Mouse (Mus musculus) left cerebral cortex, postnatal 25 days (tissue): ENCODE results near the gene Dnlz. TPM values are rescaled to one million over a fixed set of nuclear protein-coding genes. Genes with fewer than 3 reads are reported as not detected.
"Not testable (repeated sequence)": the region's sequence is repeated elsewhere in the genome, so short reads cannot be mapped to it uniquely, and the experiment has no call there.

Source experiments
- DNase-seq, 2 experiments: peaks; one replicate each; pipeline ENCODE4 v3.0.0; 2022; ENCODE audit warnings: low spot score in 2 of 2, mixed read lengths in 1 of 2
- intact Hi-C: fragments of 180-260 bp; cut with DNase I; formaldehyde crosslinking; loops from one replicate; pipeline ENCODE4 v1.15.1; 2025
- total RNA-seq, 2 experiments: library from RNA; stranded (reverse); gene quantifications; 2 replicates each; pipeline ENCODE4 v1.2.3; 2021

The Dnlz gene
- total RNA-seq = 10 to 100 TPM; 28.0 to 28.4 TPM

- peak; percentile 93 to 96 for DNase-seq
- intact Hi-C loops = loop anchor here (1.0 to 2.0 kb wide), 2 partner anchors 26 to 51 kb away; no protein-coding TSS in a partner anchor
Observed at GRCm38 (mm10) chr2:26351358-26352290, at the start of gene Dnlz. Gene Dnlz (minus strand): TSS chr2:26352110.

DNA sequence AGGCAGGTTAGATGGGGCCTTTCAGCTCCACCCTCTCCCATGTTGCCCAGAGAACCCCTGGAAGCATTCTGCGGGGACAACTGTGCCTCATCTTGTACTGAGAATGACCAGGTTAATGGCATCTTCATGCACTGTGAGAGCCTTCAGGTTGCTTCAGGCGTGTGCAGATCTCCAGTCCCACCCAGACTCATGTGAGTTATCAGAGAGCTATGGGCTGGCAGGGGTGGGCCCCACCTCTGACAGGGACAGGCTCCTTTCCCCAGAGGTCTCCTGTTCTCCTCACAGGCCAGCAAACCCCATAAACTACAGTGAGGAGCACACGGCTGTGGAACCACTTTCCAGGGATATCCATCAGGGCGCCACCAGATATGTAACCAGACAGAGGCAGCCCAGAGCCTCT lies 49.1 kb upstream of the Dnlz start:
- intact Hi-C loops = no loop called here
- DNase-seq = no peak

GRCm38 (mm10) chr2:26400296-26400695 lies 48.4 kb upstream of the Dnlz start:
- no peak for DNase-seq

GRCm38 (mm10) chr2:26399647-26400046 lies 47.7 kb upstream of the Dnlz start:
- intact Hi-C loops = no loop called here
- DNase-seq = no peak

More at GRCm38 (mm10) chr2:26400296-26400695, 48.4 kb upstream of the Dnlz start:
- intact Hi-C loops = no loop called here

DNA sequence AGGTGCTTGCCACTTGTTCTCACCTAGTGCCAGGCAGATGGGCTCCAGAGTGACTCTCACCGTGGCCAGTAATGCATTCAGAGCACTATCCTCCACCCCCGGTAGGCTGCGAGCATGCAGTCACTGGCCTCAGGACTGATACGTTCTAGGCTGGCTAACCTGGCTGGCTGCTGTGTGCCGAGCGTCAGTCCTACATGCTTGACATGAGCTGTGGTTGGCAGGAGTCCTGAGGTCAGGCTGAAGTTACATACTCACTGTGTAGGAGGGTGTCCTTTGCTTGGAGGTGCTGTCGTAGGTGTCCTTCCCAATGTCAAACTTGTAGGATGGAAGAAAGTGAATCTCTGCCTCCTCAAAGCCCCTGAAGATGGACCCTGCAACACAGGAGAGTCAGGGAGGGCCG lies 47.1 kb upstream of the Dnlz start:
- intact Hi-C loops = no loop called here

GRCm38 (mm10) chr2:26391617-26392016 lies 39.7 kb upstream of the Dnlz start:
- DNase-seq = no peak
- intact Hi-C loops = no loop called here

More for the DNA sequence above, 47.1 kb upstream of the Dnlz start:
- DNase-seq = no peak

DNA sequence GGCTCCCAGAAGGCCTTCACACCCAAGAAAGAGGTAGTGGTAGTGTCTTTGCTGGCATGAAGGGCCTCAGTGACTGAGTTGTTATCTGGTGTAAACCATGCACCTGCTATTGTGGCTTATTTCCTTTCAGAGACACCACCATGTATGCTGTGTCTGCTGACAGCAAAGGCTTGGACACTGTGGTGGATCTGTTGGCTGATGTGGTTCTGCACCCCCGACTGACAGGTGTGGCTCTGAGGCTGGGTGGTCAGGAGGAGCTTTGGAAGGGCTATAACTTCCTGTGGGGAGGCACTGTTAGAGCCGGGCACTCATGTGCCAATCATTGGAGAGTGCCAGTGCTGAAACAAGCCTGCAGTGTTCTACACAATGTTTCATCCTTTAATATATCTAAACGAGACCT lies 39.0 kb upstream of the Dnlz start:
- intact Hi-C loops = no loop called here
- no peak for DNase-seq

DNA sequence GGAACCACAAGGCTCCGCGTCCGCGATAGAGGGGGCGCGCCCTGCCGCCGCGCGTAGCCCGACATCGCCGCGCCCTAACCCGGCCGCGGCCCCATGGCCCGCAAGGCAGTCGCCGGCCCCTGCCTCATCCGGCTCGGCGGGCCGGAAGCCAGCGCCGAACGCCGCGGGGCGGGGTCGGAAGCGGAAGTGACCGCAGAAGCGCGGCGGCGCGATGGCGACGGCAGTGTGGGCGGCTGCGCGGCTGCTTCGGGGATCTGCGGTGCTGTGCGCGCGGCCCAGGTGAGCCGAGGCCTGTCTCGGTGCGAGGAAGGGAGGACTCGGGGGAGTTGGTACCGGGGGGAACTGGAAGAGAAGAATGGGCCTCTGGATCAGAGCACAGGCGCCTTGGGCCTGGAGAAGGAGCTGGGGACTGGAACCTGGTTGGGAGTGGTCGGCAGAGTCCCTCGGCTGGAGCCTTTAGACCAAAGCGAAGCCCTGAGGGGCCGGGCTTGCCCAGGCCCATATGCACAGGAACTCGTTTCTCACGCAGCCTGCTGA lies 37.3 kb upstream of the Dnlz start, which contains the start of the genes Entr1 and Pmpca:
TSS of gene Entr1 (minus strand) at position 163 of the 537 bp plus-strand sequence.
TSS of gene Pmpca (plus strand) at position 186 of the 537 bp plus-strand sequence.
- DNase-seq = peak; percentile 85 to 88
- intact Hi-C loops = no loop called here

GRCm38 (mm10) chr2:26388682-26389153 lies 36.8 kb upstream of the Dnlz start:
- peak in 1 of 2 experiments; percentile 15 for DNase-seq
- intact Hi-C loops = no loop called here

GRCm38 (mm10) chr2:26387713-26388112 lies 35.8 kb upstream of the Dnlz start:
- intact Hi-C loops = no loop called here
- DNase-seq = no peak

- intact Hi-C loops, DNase-seq: not testable (repeated sequence)
Observed at GRCm38 (mm10) chr2:26380871-26381270, 29.0 kb upstream of the Dnlz start.

GRCm38 (mm10) chr2:26380131-26380771 lies 28.3 kb upstream of the Dnlz start, which contains the start of gene Snapc4:
Gene Snapc4 (minus strand): TSS chr2:26380653.
- intact Hi-C loops = no loop called here
- DNase-seq = peak; percentile 80 to 90

GRCm38 (mm10) chr2:26372396-26372795 lies 20.5 kb upstream of the Dnlz start:
- intact Hi-C loops = no loop called here

DNA sequence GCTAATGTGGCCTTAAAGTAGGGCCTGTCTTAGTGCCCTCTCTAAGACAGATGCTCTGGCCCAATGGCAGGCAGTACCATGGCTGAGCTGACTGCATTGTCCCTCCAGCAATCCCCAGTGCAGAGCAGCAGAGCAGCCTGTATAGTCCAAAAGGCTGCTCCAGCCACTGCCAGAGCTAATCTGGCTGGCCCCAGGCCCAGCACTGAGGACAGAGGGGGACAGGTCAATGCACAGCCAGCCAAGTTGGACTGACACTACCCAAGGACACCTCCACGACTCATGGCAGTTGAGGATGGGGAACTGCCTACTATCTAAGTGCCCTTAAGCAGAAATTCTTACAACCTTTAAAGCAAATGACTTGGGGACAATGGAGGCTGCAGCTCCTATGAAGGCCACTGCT lies 16.7 kb upstream of the Dnlz start:
- intact Hi-C loops = no loop called here
- DNase-seq = no peak

More at GRCm38 (mm10) chr2:26372396-26372795, 20.5 kb upstream of the Dnlz start:
- no peak for DNase-seq

DNA sequence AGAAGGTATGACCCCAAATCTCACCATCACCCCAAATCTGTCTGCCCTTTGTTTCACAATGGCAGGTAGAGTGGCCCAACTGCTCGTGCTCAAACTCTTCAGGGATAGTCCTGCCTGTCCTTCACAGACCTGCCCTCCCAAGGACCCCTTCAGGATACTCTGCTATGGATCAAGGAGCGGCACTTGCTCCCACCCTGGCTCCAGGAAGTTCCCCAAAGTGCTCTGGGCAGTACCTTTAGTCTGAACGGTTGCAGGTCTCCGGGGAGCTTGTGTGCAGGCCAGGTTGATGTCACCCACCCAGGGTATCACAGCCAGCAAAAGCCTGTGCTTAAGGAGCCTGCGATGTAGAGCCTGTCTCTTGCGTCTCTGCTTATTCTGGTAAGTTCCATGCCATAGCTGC lies 16.0 kb upstream of the Dnlz start:
- DNase-seq = no peak
- intact Hi-C loops = no loop called here

DNA sequence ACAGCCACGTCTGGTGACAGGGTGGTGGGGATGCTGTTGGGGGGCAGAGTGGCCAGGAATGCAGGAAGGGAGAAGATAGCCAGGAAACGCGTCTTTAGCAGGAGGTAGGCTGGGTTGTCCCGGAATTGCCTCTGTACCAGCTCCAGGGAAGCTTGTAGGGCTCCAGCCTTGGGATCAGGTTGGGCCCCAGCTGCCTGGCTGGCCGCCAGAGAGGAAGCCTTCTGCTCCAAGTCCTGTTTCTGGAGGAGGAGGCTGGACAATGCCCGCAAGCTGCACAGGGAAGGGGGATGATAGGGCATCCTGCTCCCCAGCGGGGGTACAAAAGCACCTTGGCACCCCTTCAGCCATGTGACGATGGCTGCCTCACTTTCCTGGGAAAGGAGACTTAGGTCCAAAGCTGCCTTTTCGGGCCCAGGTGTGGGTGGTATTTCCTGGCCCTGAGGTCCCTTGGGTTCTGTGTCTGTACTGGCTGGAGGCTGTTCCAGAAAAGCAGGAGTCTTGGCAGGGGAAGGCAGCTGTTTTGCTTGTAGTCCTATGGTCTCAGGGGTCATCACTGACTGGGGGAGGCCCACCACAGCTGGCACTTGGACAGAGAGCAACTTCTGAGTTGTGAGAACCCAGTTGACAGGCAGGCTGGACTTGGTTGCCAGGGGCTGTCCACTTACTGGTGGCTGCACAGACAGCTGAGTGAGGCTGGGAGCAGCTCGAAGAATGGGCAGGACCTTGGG lies 13.0 kb upstream of the Dnlz start:
- DNase-seq = peak in 1 of 2 experiments; percentile 31
- intact Hi-C loops = no loop called here

- DNase-seq = no peak
- intact Hi-C loops = no loop called here
Observed at GRCm38 (mm10) chr2:26363481-26363880, 11.6 kb upstream of the Dnlz start.

DNA sequence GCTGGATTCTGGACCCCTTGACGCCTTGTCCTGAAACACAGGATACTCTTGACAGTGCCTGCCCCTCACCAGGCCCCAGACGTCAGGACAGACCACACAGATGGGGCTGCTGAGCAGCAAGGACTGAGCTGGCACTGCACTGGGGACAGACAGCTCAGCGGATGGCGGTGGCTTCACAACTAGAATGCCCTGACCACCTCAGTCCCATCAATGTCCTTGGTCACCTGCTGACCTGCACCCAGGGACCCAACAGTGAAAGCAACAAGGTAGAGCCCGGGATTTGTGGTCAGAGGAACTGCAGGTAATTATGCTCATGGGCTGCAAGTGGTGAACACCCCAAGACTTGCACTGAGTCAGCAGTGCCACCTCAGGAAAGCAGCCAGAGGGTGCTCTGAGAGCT lies 11.1 kb upstream of the Dnlz start:
- intact Hi-C loops = no loop called here
- no peak for DNase-seq

- intact Hi-C loops = no loop called here
- no peak for DNase-seq
Observed at GRCm38 (mm10) chr2:26360772-26361171, 8.9 kb upstream of the Dnlz start, which contains the start of gene Card9. Gene Card9 (minus strand): TSS chr2:26360918.
